Mouse (Mus musculus) E14TG2a.4 (cell line): ENCODE measurements around the gene Endou.

Source experiments
- CTCF ChIP-seq: conservative IDR thresholded peaks from 2 replicates; pipeline ENCODE4 v1.5.1; 2014; ENCODE audit warnings: low read length
- NANOG ChIP-seq: IDR thresholded peaks from 2 replicates; pipeline ENCODE4 v1.6.1; 2014; ENCODE audit warnings: borderline replicate concordance, low read length, mixed read lengths

DNA sequence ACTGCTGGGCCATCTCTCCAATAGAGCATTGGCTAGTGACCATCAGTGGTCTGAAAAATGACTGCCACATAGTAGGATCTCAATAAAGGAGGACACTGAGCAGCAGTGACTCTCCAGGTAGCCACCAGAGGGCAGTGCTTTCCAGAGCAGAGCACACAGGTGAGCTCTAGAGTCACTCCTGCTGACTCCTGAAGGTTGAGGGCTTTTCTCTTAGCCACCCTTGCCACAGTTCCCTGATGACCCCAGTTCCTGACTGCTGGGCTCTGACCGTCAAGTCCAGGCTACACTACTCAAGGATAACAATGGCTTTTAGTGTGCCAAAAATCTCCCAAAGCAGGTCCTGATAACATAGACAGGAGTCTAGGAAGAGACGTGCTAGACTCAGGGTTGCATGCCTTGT lies 20.5 kb upstream of the Endou start:
- TF ChIP-seq CTCF: peak; percentile 61
- TF ChIP-seq NANOG: no peak
